10 mouse cellular contexts compared by ENCODE assay signal in genomic region chr1:25892026-25892739, GRCm38 (mm10).
DNase-seq lines count a peak whose midpoint lies in the region; ATAC-seq lines count a peak whose summit lies in the region.
"Had no signal": no experiment of that assay in that cellular context is flagged by ENCODE, and none has a peak within 500 bp of the region (broad histone marks: within the 10 kb centered on the region; RNA-seq: fewer than 3 reads in every experiment).

No protein-coding gene starts in this region.

- no peaks in the 10 kb centered on the region for H3K27me3 ChIP-seq in forebrain, embryonic 15.5 days
- no peaks in the 10 kb centered on the region for H3K27me3 ChIP-seq in midbrain, embryonic 12.5 days
- H3K27me3 ChIP-seq: limb, embryonic 15.5 days had no signal

- peaks cover 7% of the 10 kb centered on the region; the same call in 1 of the 2 replicates for H3K4me1 ChIP-seq in forebrain, embryonic 15.5 days
- no peaks in the 10 kb centered on the region; the same call in 1 of the 2 replicates for H3K4me1 ChIP-seq in midbrain, embryonic 12.5 days
- H3K4me1 ChIP-seq: limb, embryonic 15.5 days had no signal

- H3K4me3 ChIP-seq in forebrain, embryonic 15.5 days = no peak overlapping the region
- H3K4me3 ChIP-seq in midbrain, embryonic 12.5 days = no peak overlapping the region
- H3K4me3 ChIP-seq: limb, embryonic 15.5 days had no signal

- H3K9me3 ChIP-seq in forebrain, embryonic 15.5 days = no peaks in the 10 kb centered on the region
- 0 out of 2 replicates have a peak, but pooled peaks cover 2% of the 10 kb centered on the region for H3K9me3 ChIP-seq in midbrain, embryonic 12.5 days
- H3K9me3 ChIP-seq: limb, embryonic 15.5 days had no signal

- 4% methylated on average over 5 of the region's 5 CpGs for WGBS in forebrain, embryonic 15.5 days
- 25% methylated on average over 5 of the region's 5 CpGs for WGBS in midbrain, embryonic 12.5 days

- no peak overlapping the region for H3K4me2 ChIP-seq in forebrain, embryonic 15.5 days (replicated peaks)
- no peak overlapping the region for H3K4me2 ChIP-seq in midbrain, embryonic 12.5 days (replicated peaks)
- H3K4me2 ChIP-seq: limb, embryonic 15.5 days had no signal

- DNase-seq in right cerebral cortex, postnatal 10 days (ENCODE audit: low spot score in 2 of 2) = peak; percentile 48 to 53
- no peak for DNase-seq in right cerebral cortex, adult 18-20 months
- DNase-seq in layer of hippocampus, postnatal 36 days = no peak
- no peak for DNase-seq in adrenal gland, postnatal 25 days
- DNase-seq in ovary, adult 18-20 months (ENCODE audit: low spot score) = no peak
- DNase-seq: cerebellum, adult 9-10 months had no signal

- H3K9ac ChIP-seq in forebrain, embryonic 15.5 days (replicated peaks) = no peak overlapping the region
- no peak overlapping the region for H3K9ac ChIP-seq in midbrain, embryonic 12.5 days (replicated peaks)
- H3K9ac ChIP-seq: limb, embryonic 15.5 days had no signal

- no peaks in the 10 kb centered on the region for H3K36me3 ChIP-seq in forebrain, embryonic 15.5 days
- H3K36me3 ChIP-seq in midbrain, embryonic 12.5 days = no peaks in the 10 kb centered on the region
- H3K36me3 ChIP-seq: limb, embryonic 15.5 days had no signal

- ATAC-seq in forebrain, embryonic 15.5 days (replicated peaks) = peak; percentile 95
- ATAC-seq in midbrain, embryonic 12.5 days (ENCODE audit: low FRiP score, low read depth) = peak; percentile 91

- 0 out of 2 replicates have a peak overlapping the region, but pooled peaks have one; percentile 19 for H3K27ac ChIP-seq in forebrain, embryonic 15.5 days (replicated peaks)
- no peak overlapping the region for H3K27ac ChIP-seq in midbrain, embryonic 12.5 days (replicated peaks)
- H3K27ac ChIP-seq: limb, embryonic 15.5 days; macrophage had no signal

Comparison
In these comparisons a context has a peak if more than half of its experiments do, and no peak if none do; other contexts are left out.
1. DNase-seq: peak in right cerebral cortex, postnatal 10 days (2 of 2); none in right cerebral cortex, adult 18-20 months (single experiment), layer of hippocampus, postnatal 36 days (0 of 2), adrenal gland, postnatal 25 days (single experiment) and ovary, adult 18-20 months (single experiment).